Mouse (Mus musculus): ENCODE measurements around the gene Zfp704.

GRCm38 (mm10) chr3:9567948-9568347 lies 41.9 kb downstream of the Zfp704 start:
- no peak for TF ChIP-seq CTCF (IDR thresholded peaks at IDR 0.05; ENCODE audit: insufficient read depth, low read length)
- TF ChIP-seq POLR2A (IDR thresholded peaks at IDR 0.05; ENCODE audit: borderline replicate concordance, extremely low read depth, low read depth, low read length) = no peak
